Mouse (Mus musculus) forebrain, embryonic 14.5 days (tissue): ENCODE results near the gene Nras. TPM values are rescaled to one million over a fixed set of nuclear protein-coding genes. Genes with fewer than 3 reads are reported as not detected.
A peak's percentile ranks its signal among the peaks of the same experiment; 100 is the strongest.

Source experiments
- ATAC-seq: fragments of 200-750 bp; cut with Nextera tagmentation; 2 replicates; pipeline ENCODE4 v1.8.0; 2017; ENCODE audit warnings: mild to moderate bottlenecking, moderate library complexity
- DNase-seq: peaks from one replicate; pipeline ENCODE4 v3.0.0-alpha.2; 2015; ENCODE audit warnings: low spot score
- H3K27ac ChIP-seq: fragments of 300-500 bp; sonication (generic); 2 replicates; pipeline ENCODE4 v1.5.1; 2014; ENCODE audit warnings: low read depth, mild to moderate bottlenecking, control low read depth, low read length, moderate library complexity
- H3K27me3 ChIP-seq: fragments of 300-500 bp; sonication (generic); replicated peaks from 2 replicates; pipeline ENCODE4 v1.6.1; 2014; ENCODE audit warnings: low read length, control low read depth, mixed read lengths; ENCODE audit not compliant: control insufficient read depth, insufficient read depth
- H3K36me3 ChIP-seq: fragments of 300-500 bp; sonication (generic); 2 replicates; pipeline ENCODE4 v1.6.1; 2014; ENCODE audit warnings: low read length, control low read depth; ENCODE audit not compliant: control insufficient read depth, insufficient read depth
- H3K4me1 ChIP-seq: fragments of 300-500 bp; sonication (generic); 2 replicates; pipeline ENCODE4 v1.6.1; 2014; ENCODE audit warnings: antibody characterized with exemption, low read length, control low read depth; ENCODE audit not compliant: control insufficient read depth, insufficient read depth
- H3K4me2 ChIP-seq: fragments of 300-500 bp; sonication (generic); 2 replicates; pipeline ENCODE4 v1.6.1; 2014; ENCODE audit warnings: mild to moderate bottlenecking, control low read depth, low read length
- H3K4me3 ChIP-seq: fragments of 300-500 bp; sonication (generic); 2 replicates; pipeline ENCODE4 v1.5.1; 2014; ENCODE audit warnings: low read depth, low read length, control low read depth
- H3K9ac ChIP-seq: fragments of 300-500 bp; sonication (generic); 2 replicates; pipeline ENCODE4 v1.6.1; 2014; ENCODE audit warnings: mild to moderate bottlenecking, low read length, control low read depth, moderate library complexity
- H3K9me3 ChIP-seq: fragments of 300-500 bp; sonication (generic); replicated peaks from 2 replicates; pipeline ENCODE4 v1.6.1; 2016; ENCODE audit warnings: low read length, control low read depth, mixed read lengths; ENCODE audit not compliant: control insufficient read depth
- WGBS: fragments of 180-500 bp; shearing (Covaris S2); extraction: QIAGEN DNeasy Blood & Tissue Kit; methylation state at CpG from one replicate; pipeline ENCODE4 v1.1.7; 2014; 5-methylcytosine and 5-hydroxymethylcytosine counted together
- polyA plus RNA-seq: library from polyadenylated mRNA; unstranded; fragments of >200 nt; fragmentation: Nextera tagmentation; extraction: Ambion mirVana; gene quantifications from 2 replicates; pipeline ENCODE4 v1.2.1, GENCODE M21; 2014

Nras gene
- polyA plus RNA-seq, 1 experiment from 2014 or later, result 120 TPM

- Histone ChIP-seq H3K27ac (no peak overlapping the region), H3K4me3 (no peak overlapping the region), H3K9ac (no peak overlapping the region), H3K4me2 (no peak overlapping the region), H3K4me1 (peaks cover 7% of the 10 kb centered on the region; the same call in 1 of the 2 replicates), H3K9me3 (no peaks in the 10 kb centered on the region), H3K36me3 (peaks cover 70% of the 10 kb centered on the region), H3K27me3 (no peaks in the 10 kb centered on the region)
- ATAC-seq (no peak), DNase-seq (no peak)
- 92% methylated on average over 5 of the region's 5 CpGs for WGBS
Measured at GRCm38 (mm10) chr3:103056016-103056595, 2.0 kb upstream of the Nras start.

GRCm38 (mm10) chr3:103057752-103058151 is 333 bp upstream of the Nras start:
- peak overlapping the region; percentile 87 for H3K4me2 ChIP-seq
- DNase-seq (no peak), ATAC-seq (peak; percentile 54)
- peak overlapping the region; percentile 89 for H3K9ac ChIP-seq
- H3K4me3 ChIP-seq, result peak overlapping the region; percentile 74
- WGBS, result 2% methylated on average over 10 of the region's 10 CpGs
- H3K9me3 ChIP-seq, result no peaks in the 10 kb centered on the region
- peak overlapping the region; percentile 62; the same call in 1 of the 2 replicates for H3K27ac ChIP-seq
- peaks cover 70% of the 10 kb centered on the region for H3K36me3 ChIP-seq
- H3K4me1 ChIP-seq, result peaks cover 7% of the 10 kb centered on the region; the same call in 1 of the 2 replicates
- H3K27me3 ChIP-seq, result no peaks in the 10 kb centered on the region

GRCm38 (mm10) chr3:103066927-103067326 is 8.8 kb downstream of the Nras start:
- peaks cover 65% of the 10 kb centered on the region for H3K36me3 ChIP-seq
- ATAC-seq, result no peak
- H3K27me3 ChIP-seq, result no peaks in the 10 kb centered on the region

GRCm38 (mm10) chr3:103068971-103069370 is 10.9 kb downstream of the Nras start:
- 94% methylated on average over 6 of the region's 6 CpGs for WGBS
- no peak overlapping the region for H3K27ac ChIP-seq
- H3K4me1 ChIP-seq, result no peaks in the 10 kb centered on the region
- H3K4me2 ChIP-seq, result no peak overlapping the region
- H3K9ac ChIP-seq, result no peak overlapping the region
- H3K36me3 ChIP-seq, result peaks cover 44% of the 10 kb centered on the region
- ATAC-seq (no peak), DNase-seq (no peak)
- H3K27me3 ChIP-seq, result no peaks in the 10 kb centered on the region
- H3K9me3 ChIP-seq, result no peaks in the 10 kb centered on the region
- no peak overlapping the region for H3K4me3 ChIP-seq

More at GRCm38 (mm10) chr3:103066927-103067326, 8.8 kb downstream of the Nras start:
- Histone ChIP-seq H3K9me3 (no peaks in the 10 kb centered on the region), H3K4me1 (no peaks in the 10 kb centered on the region), H3K4me2 (no peak overlapping the region), H3K27ac (no peak overlapping the region), H3K4me3 (no peak overlapping the region), H3K9ac (no peak overlapping the region)
- no peak for DNase-seq
- WGBS, result 92% methylated on average over 8 of the region's 8 CpGs

GRCm38 (mm10) chr3:103073771-103074170 is 15.7 kb downstream of the Nras start, which contains the start of gene Ampd1:
Gene Ampd1, plus strand, starts transcription at chr3:103074014.
- 82% methylated on average over 5 of the region's 5 CpGs for WGBS
- H3K27ac ChIP-seq, result no peak within 1 kb of the TSS
- H3K4me3 ChIP-seq, result no peak within 1 kb of the TSS
- H3K9ac ChIP-seq, result no peak within 1 kb of the TSS
- no peaks in the 10 kb centered on the region for H3K9me3 ChIP-seq
- H3K36me3 ChIP-seq, result peaks cover 5% of the 10 kb centered on the region; the same call in 1 of the 2 replicates
- H3K4me2 ChIP-seq, result no peak within 1 kb of the TSS
- DNase-seq (no peak), ATAC-seq (no peak)
- H3K4me1 ChIP-seq, result no peaks in the 10 kb centered on the region
- no peaks in the 10 kb centered on the region for H3K27me3 ChIP-seq

- no peak overlapping the region for H3K4me2 ChIP-seq
- no peak for ATAC-seq
- no peaks in the 10 kb centered on the region for H3K4me1 ChIP-seq
- H3K36me3 ChIP-seq, result no peaks in the 10 kb centered on the region
- no peak overlapping the region for H3K9ac ChIP-seq
- H3K27ac ChIP-seq, result no peak overlapping the region
- 92% methylated on average over 9 of the region's 9 CpGs for WGBS
- no peaks in the 10 kb centered on the region for H3K27me3 ChIP-seq
- no peaks in the 10 kb centered on the region for H3K9me3 ChIP-seq
- no peak for DNase-seq
- no peak overlapping the region for H3K4me3 ChIP-seq
Measured at GRCm38 (mm10) chr3:103075871-103076270, 17.8 kb downstream of the Nras start.

- no peak overlapping the region for H3K27ac ChIP-seq
- no peak overlapping the region for H3K4me3 ChIP-seq
- H3K27me3 ChIP-seq, result no peaks in the 10 kb centered on the region
- WGBS, result 93% methylated on average over 9 of the region's 9 CpGs
- H3K36me3 ChIP-seq, result no peaks in the 10 kb centered on the region
- H3K9ac ChIP-seq, result no peak overlapping the region
- no peaks in the 10 kb centered on the region for H3K9me3 ChIP-seq
- DNase-seq (no peak), ATAC-seq (no peak)
- H3K4me1 ChIP-seq, result no peaks in the 10 kb centered on the region
- no peak overlapping the region for H3K4me2 ChIP-seq
Measured at GRCm38 (mm10) chr3:103076476-103076875, 18.4 kb downstream of the Nras start.

- no peak for ATAC-seq
- no peaks in the 10 kb centered on the region for H3K36me3 ChIP-seq
- DNase-seq, result no peak
- 85% methylated on average over 9 of the region's 9 CpGs for WGBS
- no peaks in the 10 kb centered on the region for H3K4me1 ChIP-seq
- H3K9me3 ChIP-seq, result no peaks in the 10 kb centered on the region
- no peak overlapping the region for H3K4me3 ChIP-seq
- no peak overlapping the region for H3K9ac ChIP-seq
- no peaks in the 10 kb centered on the region for H3K27me3 ChIP-seq
- H3K4me2 ChIP-seq, result no peak overlapping the region
- no peak overlapping the region for H3K27ac ChIP-seq
Measured at GRCm38 (mm10) chr3:103079301-103079700, 21.2 kb downstream of the Nras start.

GRCm38 (mm10) chr3:103081051-103081450 is 23.0 kb downstream of the Nras start:
- H3K4me3 ChIP-seq, result no peak overlapping the region
- H3K4me1 ChIP-seq, result no peaks in the 10 kb centered on the region
- no peak overlapping the region for H3K9ac ChIP-seq
- H3K9me3 ChIP-seq, result no peaks in the 10 kb centered on the region
- H3K27ac ChIP-seq, result no peak overlapping the region
- no peaks in the 10 kb centered on the region for H3K27me3 ChIP-seq
- ATAC-seq, result no peak
- WGBS, result 72% methylated on average over 11 of the region's 11 CpGs
- no peaks in the 10 kb centered on the region for H3K36me3 ChIP-seq
- DNase-seq, result no peak
- no peak overlapping the region for H3K4me2 ChIP-seq
